Mouse (Mus musculus): ENCODE measurements around the gene C7. TPM values are rescaled to one million over a fixed set of nuclear protein-coding genes. Genes with fewer than 3 reads are reported as not detected.

C7 gene
- total RNA-seq, 2 experiments from 2014 or later: 0.17 TPM; not detected in 1

DNA sequence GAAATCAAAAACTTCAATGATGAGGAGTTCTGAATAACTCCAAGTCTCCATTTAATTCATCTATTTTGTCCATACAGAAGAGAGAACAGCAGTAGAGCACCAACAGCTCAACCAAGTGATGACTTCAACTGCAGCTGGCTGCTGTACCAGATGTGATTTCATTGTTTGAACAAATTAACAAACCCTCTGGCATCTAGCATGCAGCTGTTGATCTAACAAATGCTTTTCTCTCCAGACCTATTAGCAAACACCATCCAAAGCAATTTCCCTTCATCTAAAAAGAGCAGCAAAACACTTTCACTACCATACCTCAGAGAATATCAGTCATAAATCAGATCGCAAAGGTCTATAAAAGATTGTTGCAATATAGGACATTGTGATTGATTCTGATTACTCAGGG, 90.2 kb downstream of the C7 start:
- no peak for DNase-seq

Other genes starting within 250 kb of the C7 start
- not detected for gene Mroh2b, start 165.0 kb downstream of the C7 start, total RNA-seq (2021)
- 1 to 10 TPM; 5.3 TPM for gene Card6, start 44.8 kb upstream of the C7 start, total RNA-seq (2021)
- 100 to 1,000 TPM; 277 to 293 TPM for gene Rpl37, start 52.9 kb upstream of the C7 start, total RNA-seq (2021)
- 10 to 100 TPM; 23.0 to 24.1 TPM for gene Prkaa1, start 80.1 kb upstream of the C7 start, total RNA-seq (2021)
- 10 to 100 TPM; 77.0 to 82.6 TPM for gene Ttc33, start 121.8 kb upstream of the C7 start, total RNA-seq (2021)
- under 1 TPM; 0.96 to 1.00 TPM for gene Ptger4, start 180.4 kb upstream of the C7 start, total RNA-seq (2021)

Measured in layer of hippocampus, postnatal 36 days (tissue).